Mouse (Mus musculus) brown adipose tissue, adult 24 weeks (tissue): ENCODE data around the gene Myo3b. TPM values are rescaled to one million over a fixed set of nuclear protein-coding genes. Genes with fewer than 3 reads are reported as not detected.

Experiments used
- H3K27ac ChIP-seq: fragments of 200-500 bp; replicated peaks from 2 replicates; pipeline ENCODE4 v1.5.1; 2012; ENCODE audit warnings: low read depth, mild to moderate bottlenecking, low read length
- H3K4me1 ChIP-seq: fragments of 200-500 bp; 2 replicates; pipeline ENCODE4 v1.6.1; 2012; ENCODE audit warnings: low read length, mixed read lengths; ENCODE audit not compliant: control insufficient read depth, insufficient read depth, insufficient read length
- H3K4me3 ChIP-seq: fragments of 200-500 bp; 2 replicates; pipeline ENCODE4 v1.5.1; 2012; ENCODE audit warnings: low read depth, mild to moderate bottlenecking, low read length, moderate library complexity; ENCODE audit not compliant: insufficient read depth
- polyA plus RNA-seq: library from polyadenylated mRNA; stranded (reverse); fragments of >200 nt; gene quantifications from 2 replicates; pipeline ENCODE4 v1.2.4, GENCODE M21; 2012; ENCODE audit not compliant: missing spikeins, insufficient read depth, insufficient read length

The Myo3b gene
- polyA plus RNA-seq, 1 experiment, result not detected

- no peak overlapping the region for H3K4me3 ChIP-seq
- H3K27ac ChIP-seq, result no peak overlapping the region
- H3K4me1 ChIP-seq, result no peaks in the 10 kb centered on the region
These were observed 313.7 kb downstream of the Myo3b start for GRCm38 (mm10) chr2:70352435-70353165.

GRCm38 (mm10) chr2:70354056-70354455 lies 315.1 kb downstream of the Myo3b start:
- Histone ChIP-seq H3K4me3 (no peak overlapping the region), H3K4me1 (no peaks in the 10 kb centered on the region), H3K27ac (no peak overlapping the region)

GRCm38 (mm10) chr2:70355026-70355425 lies 316.1 kb downstream of the Myo3b start:
- Histone ChIP-seq H3K4me3 (no peak overlapping the region), H3K27ac (no peak overlapping the region), H3K4me1 (no peaks in the 10 kb centered on the region)

- H3K4me1 ChIP-seq, result no peaks in the 10 kb centered on the region
- no peak overlapping the region for H3K27ac ChIP-seq
- no peak overlapping the region for H3K4me3 ChIP-seq
These were observed 330.5 kb downstream of the Myo3b start for GRCm38 (mm10) chr2:70369421-70369820.

- Histone ChIP-seq H3K27ac (no peak overlapping the region), H3K4me3 (no peak overlapping the region), H3K4me1 (no peaks in the 10 kb centered on the region)
These were observed 340.4 kb downstream of the Myo3b start for GRCm38 (mm10) chr2:70379341-70379740.

- Histone ChIP-seq H3K27ac (no peak overlapping the region), H3K4me1 (no peaks in the 10 kb centered on the region), H3K4me3 (no peak overlapping the region)
These were observed 341.0 kb downstream of the Myo3b start for GRCm38 (mm10) chr2:70379939-70380338.

- Histone ChIP-seq H3K4me1 (no peaks in the 10 kb centered on the region), H3K27ac (no peak overlapping the region), H3K4me3 (no peak overlapping the region)
These were observed 349.7 kb downstream of the Myo3b start for GRCm38 (mm10) chr2:70388645-70389044.

GRCm38 (mm10) chr2:70389162-70389561 lies 350.2 kb downstream of the Myo3b start:
- no peak overlapping the region for H3K4me3 ChIP-seq
- no peak overlapping the region for H3K27ac ChIP-seq
- H3K4me1 ChIP-seq, result no peaks in the 10 kb centered on the region

GRCm38 (mm10) chr2:70397734-70398276 lies 358.9 kb downstream of the Myo3b start:
- Histone ChIP-seq H3K27ac (no peak overlapping the region), H3K4me3 (no peak overlapping the region), H3K4me1 (no peaks in the 10 kb centered on the region)

GRCm38 (mm10) chr2:70399441-70400115 lies 360.7 kb downstream of the Myo3b start:
- Histone ChIP-seq H3K4me1 (no peaks in the 10 kb centered on the region), H3K4me3 (no peak overlapping the region), H3K27ac (no peak overlapping the region)

GRCm38 (mm10) chr2:70400321-70400720 lies 361.4 kb downstream of the Myo3b start:
- no peak overlapping the region for H3K27ac ChIP-seq
- H3K4me1 ChIP-seq, result no peaks in the 10 kb centered on the region
- no peak overlapping the region for H3K4me3 ChIP-seq

- H3K27ac ChIP-seq, result no peak overlapping the region
- H3K4me1 ChIP-seq, result no peaks in the 10 kb centered on the region
- H3K4me3 ChIP-seq, result no peak overlapping the region
These were observed 365.4 kb downstream of the Myo3b start for GRCm38 (mm10) chr2:70404301-70404700.

- H3K4me3 ChIP-seq, result no peak overlapping the region
- H3K27ac ChIP-seq, result no peak overlapping the region
- no peaks in the 10 kb centered on the region for H3K4me1 ChIP-seq
These were observed 367.9 kb downstream of the Myo3b start for GRCm38 (mm10) chr2:70406846-70407245.

GRCm38 (mm10) chr2:70407729-70408128 lies 368.8 kb downstream of the Myo3b start:
- Histone ChIP-seq H3K4me1 (no peaks in the 10 kb centered on the region), H3K27ac (no peak overlapping the region), H3K4me3 (no peak overlapping the region)

GRCm38 (mm10) chr2:70410298-70410885 lies 371.5 kb downstream of the Myo3b start:
- Histone ChIP-seq H3K27ac (no peak overlapping the region), H3K4me3 (no peak overlapping the region), H3K4me1 (no peaks in the 10 kb centered on the region)
